Mouse (Mus musculus): ENCODE measurements around the gene Dram2.

Gene Dram2

DNA sequence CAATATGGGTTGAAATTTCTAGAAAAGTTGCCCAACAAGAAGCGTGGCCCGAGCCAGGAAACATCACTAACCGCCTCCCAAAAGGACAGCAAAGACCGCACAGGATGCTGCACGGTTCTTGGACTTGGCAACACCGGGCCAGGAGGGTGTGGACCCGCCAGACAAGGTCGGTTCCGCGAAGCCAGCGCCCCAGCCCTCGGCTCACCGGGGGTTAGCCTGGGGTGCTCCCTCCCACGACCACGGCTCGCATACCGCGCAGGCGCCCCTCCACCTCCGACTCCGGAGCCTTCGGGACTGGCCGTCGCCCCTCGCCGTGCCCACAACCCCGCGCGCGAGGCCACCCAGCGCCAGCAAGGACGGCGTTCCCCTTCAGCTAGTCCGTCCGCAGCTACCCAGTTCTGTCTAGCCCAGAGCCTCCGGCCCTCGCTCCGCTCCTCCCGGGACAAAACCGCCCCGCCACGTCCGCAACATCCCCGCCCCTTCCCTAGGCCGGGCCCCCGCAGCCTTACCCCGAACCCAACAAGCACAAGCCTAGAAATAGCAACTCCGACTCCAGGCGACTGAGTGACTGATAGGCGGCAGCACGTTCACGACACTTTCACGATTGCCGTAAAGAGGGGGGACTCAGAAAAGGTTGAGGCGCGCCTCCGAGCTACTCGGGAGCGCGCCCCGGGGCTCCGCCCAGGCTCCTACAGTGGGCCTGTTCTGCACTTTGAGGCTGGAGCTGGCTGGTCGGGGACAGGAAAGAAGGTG, at the start of gene Dram2, which contains the start of gene Cept1:
Dram2 (plus strand) TSS at position 628 of the 753 bp plus-strand sequence.
Cept1 (minus strand) TSS at position 632 of the 753 bp plus-strand sequence.
- WGBS: under 1% methylated on average over 63 of the region's 63 CpGs

GRCm38 (mm10) chr3:106500510-106500909, 47.1 kb upstream of the Dram2 start:
- 94% methylated on average over 2 of the region's 2 CpGs for WGBS

- WGBS: 96% methylated on average over 2 of the region's 2 CpGs
Measured at GRCm38 (mm10) chr3:106502892-106503291, 44.7 kb upstream of the Dram2 start.

GRCm38 (mm10) chr3:106510669-106511068, 36.9 kb upstream of the Dram2 start:
- WGBS: 93% methylated on average over 1 of the region's 1 CpGs

DNA sequence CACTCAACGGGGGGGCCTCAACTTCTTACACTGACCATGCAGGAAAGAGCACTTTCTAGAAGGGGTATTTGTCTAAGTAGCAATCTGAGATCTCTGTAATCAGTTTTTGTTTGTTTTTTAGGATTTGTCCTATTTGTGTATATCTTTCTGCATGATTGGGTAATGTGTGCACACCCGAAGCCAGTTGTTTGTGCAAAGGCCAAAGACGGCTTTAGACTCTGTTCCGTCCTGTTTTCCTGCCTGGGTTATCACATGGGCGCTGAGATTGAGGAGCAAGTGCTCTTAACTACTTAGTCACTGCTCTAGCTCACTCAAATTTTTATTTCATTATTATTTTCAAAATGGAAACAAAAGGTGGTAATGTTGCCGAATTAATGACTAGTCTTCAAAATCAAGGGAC, 32.6 kb upstream of the Dram2 start:
- 90% methylated on average over 6 of the region's 6 CpGs for WGBS

DNA sequence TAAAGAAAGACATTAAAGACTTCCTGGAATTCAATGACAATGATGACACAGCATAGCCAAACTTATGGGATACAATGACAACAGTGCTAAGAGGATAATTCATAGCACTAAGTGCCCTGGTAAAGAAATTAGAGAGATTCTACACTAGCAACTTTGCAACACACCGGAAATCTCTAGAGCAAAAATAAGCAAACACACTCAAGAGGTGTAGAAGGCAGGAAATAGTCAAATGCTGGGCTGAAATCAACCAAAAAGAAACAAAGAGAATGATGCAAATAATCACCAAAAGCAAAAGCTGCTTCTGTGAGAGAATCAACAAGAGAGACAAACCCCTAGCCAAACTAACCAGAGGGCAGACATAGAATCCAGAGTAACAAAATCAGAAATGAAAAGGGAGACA, 24.9 kb upstream of the Dram2 start:
- 85% methylated on average over 1 of the region's 1 CpGs for WGBS

DNA sequence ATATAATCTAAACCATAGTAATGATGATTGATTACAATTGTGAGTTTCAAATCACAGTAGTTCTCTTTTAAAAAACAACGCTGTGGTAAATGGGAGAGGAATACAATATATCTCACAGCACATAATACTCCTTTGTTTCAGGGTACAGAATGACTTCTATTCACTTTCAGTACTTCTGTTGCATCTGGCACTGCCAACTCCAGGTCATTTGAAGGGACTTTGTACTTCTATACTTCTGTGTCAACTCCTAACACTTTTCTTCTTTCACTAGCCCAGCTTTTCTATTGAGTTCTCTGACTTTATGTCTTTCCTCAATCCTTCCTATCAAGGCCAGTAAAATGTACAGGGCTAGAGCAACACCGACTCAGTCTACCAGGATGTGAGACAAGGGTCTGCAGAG, 21.2 kb upstream of the Dram2 start:
- 86% methylated on average over 2 of the region's 2 CpGs for whole genome bisulfite sequencing

DNA sequence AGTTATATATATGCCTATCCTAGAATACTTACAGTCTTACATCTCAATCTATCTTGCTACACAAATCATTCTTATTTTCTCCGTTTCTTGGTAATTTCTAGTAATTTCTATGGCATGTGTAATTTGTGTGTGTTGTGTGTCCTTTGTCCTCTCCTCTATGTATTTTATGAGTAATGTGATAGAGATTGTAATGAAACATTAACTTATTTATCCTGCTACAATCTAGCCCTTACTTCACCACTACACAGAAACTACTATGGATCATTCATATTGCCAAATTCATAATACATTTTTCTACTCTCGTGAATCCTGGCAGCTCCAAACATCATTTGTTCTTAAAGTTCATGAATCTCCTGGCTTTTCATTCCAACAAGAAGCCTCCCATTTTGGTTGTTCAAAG, 19.6 kb upstream of the Dram2 start:
- WGBS: 92% methylated on average over 2 of the region's 2 CpGs

DNA sequence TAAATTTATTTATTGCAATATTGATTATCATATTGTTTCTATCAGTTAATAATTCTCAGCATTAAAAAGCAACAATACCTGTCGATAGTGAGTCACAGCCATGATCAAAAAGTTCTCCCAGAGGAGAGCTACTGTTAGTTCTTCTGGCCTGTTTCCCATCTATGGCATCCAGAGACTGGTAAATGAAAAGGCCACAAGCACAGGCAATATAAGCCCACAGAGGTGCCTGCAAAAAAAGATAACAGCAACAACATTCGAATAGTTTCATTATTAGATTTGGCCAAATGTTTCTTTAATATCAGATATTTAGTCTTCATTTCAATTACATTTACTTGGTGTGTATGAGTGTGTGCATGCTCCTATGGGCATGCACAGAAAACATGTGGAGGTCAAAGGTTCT, 14.3 kb upstream of the Dram2 start:
- 91% methylated on average over 2 of the region's 2 CpGs for whole genome bisulfite sequencing

DNA sequence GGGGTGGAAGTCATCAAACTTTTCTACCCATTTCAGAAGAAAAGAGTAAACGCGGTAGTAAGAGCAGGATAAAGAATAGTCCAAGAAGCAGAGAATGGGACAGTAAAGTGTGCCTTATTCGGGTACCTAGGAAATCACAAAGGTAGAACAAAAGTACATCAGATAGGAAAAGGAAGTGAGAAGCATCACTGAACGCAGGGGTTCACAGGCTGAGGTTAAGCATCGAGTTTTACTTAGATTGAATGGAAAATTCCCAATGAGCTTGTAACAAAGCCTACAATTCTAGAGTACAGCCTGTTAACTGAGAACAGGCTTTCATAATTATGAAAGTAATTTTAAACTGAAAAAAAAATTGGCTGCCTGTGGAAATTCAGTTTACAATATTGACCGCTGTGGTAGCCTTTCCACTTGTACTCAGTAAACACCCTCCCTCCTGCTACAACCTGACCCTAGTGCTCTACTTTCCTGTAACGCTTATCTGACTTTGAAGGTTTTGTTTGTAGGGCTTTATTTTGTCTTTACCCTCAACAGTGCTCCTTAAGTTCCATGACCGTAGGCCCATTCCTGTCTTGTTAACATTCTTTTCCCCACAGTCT, 2.8 kb upstream of the Dram2 start:
- 81% methylated on average over 8 of the region's 8 CpGs for WGBS

DNA sequence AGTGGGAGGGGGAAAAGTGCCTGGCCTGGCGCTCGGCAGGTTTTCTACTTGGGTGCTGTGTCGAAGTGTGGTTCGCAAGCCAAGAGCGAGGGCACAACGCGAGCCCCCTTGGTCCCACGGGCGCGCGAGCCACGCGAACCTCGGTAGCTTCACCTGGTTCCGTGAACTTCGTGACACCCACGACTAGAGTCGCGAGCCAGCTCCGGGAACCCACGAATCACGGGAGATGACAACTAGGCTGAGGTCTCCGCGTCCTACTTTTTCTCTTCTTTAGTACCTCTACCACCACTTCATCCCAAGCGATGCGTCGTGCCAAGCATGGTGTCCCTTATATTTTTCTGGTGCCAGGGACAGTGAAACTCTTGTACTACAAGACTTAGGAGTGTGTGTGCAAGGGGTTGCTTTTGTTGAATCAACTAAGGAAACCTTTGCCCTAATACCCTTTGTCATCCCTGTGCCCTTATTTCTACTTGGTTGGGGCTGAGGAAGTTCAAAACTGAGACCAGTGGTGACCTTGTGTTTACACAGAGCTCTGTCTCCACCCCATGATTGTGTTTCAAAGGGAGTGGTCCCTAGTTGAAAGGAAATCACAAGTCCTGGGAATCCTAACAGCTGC, 434 bp downstream of the Dram2 start:
- under 1% methylated on average over 27 of the region's 27 CpGs for WGBS

- WGBS: 28% methylated on average over 3 of the region's 3 CpGs
Measured at GRCm38 (mm10) chr3:106548971-106549370, 1.4 kb downstream of the Dram2 start.

- 84% methylated on average over 5 of the region's 5 CpGs for WGBS
Measured at GRCm38 (mm10) chr3:106553411-106553810, 5.8 kb downstream of the Dram2 start.

DNA sequence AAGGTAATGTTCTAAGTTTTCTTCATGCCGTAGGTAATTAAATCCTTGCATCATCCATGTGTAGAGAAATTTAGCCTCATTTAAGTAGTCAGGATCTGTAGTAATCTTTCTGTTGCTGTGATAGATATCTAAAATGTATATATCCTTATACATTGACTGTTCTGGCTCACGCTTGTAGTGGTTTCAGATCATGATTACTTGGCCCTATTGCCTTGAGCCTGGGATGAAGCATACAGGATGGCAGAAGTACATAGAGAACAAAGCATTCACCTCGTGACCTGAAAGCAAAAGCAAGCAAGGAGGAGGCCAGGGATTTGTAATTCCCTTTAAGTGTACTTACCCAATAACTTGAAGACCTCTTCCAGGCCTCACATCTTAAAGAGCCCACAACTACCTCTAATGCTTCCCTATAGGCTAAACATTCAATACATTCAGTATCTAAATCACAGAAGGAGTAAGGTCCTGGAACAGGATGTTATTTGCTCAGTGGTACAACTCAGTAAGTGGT, 8.2 kb downstream of the Dram2 start:
- WGBS: 92% methylated on average over 3 of the region's 3 CpGs

DNA sequence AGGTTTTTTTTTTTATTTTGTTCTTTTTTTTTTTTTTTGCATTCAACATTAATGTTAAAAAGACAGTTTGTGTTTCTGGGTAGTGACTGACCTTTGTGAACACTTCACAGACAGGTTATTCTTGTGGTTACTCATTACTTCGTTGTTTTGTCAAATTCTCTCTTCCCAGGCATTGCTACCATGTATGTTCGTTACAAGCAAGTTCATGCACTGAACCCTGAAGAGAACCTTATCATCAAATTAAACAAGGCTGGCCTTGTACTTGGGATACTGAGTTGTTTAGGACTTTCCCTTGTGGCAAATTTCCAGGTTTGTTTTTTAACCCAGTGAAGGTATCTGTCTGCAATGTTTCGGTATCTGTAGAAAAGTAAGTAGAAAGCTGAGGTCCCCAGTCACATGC, 18.3 kb downstream of the Dram2 start:
- 89% methylated on average over 3 of the region's 3 CpGs for WGBS

DNA sequence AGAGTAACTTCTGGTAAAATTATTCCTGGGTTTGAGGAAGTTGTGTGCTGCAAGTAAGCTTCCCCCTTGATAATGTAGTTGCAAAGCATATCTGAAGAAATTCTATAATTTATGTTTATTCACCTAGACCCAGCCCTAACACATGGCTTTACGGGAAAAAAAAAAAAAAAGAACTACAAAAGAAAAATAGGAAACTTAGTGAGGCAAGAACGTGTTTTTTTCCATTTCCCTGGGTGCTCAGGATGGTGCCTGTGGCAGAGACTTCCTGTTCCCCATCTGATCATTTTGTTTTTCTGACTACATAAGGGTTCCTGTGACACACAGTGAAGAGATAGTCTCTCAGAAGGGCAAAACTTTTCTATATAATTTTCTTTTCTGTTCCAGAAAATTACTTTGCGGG, 25.6 kb downstream of the Dram2 start:
- 83% methylated on average over 3 of the region's 3 CpGs for WGBS

GRCm38 (mm10) chr3:106579296-106579695, 31.7 kb downstream of the Dram2 start:
- WGBS: 98% methylated on average over 2 of the region's 2 CpGs

- WGBS: 86% methylated on average over 4 of the region's 4 CpGs
Measured at GRCm38 (mm10) chr3:106593631-106594030, 46.0 kb downstream of the Dram2 start.

DNA sequence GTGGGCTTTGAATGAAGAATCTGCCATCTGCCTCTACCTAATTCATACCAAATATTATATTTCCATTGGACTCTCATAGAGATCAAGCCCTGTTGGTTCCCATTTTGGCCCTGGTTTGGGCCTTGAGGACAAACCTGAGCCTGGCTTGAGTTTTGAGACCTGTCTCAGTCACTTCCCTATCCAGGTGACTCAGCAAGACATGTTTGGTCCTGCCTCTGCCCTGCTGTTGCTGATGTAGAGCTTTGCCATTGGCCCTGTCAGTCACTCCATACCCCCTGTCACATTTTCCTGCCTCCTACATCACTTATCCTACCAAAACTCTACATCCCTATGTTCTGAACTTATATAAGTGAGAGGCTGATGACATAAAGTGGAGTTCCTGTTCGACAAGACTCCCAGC, 70.5 kb downstream of the Dram2 start:
- WGBS: 73% methylated on average over 1 of the region's 1 CpGs

All from cerebral cortex, adult 2 months (tissue).